In the genomic region with DNA sequence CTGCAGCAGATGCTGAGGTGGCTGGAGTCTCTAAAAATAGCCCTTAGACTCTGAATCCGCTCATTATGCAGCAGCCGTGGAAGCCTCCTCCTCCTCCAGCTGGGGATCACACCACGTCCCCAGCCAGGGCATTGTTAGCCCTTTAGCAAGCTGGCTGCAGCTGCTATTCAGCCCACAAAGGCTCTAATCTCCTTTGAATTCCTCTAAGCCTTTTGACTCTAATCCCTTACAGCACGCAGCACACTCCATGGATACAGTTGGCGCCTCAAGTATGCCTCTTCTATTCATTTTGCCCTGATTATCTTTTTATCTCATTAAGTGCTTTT, we compare ENCODE assay signal across 9 mouse cellular contexts.
A peak's percentile ranks its signal among the peaks of the same experiment; 100 is the strongest.
DNase-seq lines count a peak whose midpoint lies in the region; ATAC-seq lines count a peak whose summit lies in the region.
"Had no signal": no experiment of that assay in that cellular context is flagged by ENCODE, and none has a peak within 500 bp of the region (broad histone marks: within the 10 kb centered on the region; RNA-seq: fewer than 3 reads in every experiment).

No protein-coding gene starts in this region.

- intact Hi-C loops in heart, postnatal 14 days (cut with DNase I): no loop called here

- H3K4me1 ChIP-seq in heart, embryonic 10.5 days: peaks cover 27% of the 10 kb centered on the region
- H3K4me1 ChIP-seq in limb, embryonic 13.5 days: peaks cover 7% of the 10 kb centered on the region

- H3K36me3 ChIP-seq in heart, embryonic 10.5 days: no peaks in the 10 kb centered on the region
- no peaks in the 10 kb centered on the region for H3K36me3 ChIP-seq in limb, embryonic 13.5 days
- H3K36me3 ChIP-seq: liver, embryonic 13.5 days had no signal

- H3K27me3 ChIP-seq in heart, embryonic 10.5 days (ENCODE audit: insufficient read depth, poor library complexity, severe bottlenecking): no peaks in the 10 kb centered on the region
- H3K27me3 ChIP-seq in limb, embryonic 13.5 days: no peaks in the 10 kb centered on the region
- H3K27me3 ChIP-seq: liver, embryonic 13.5 days had no signal

- no peak overlapping the region for H3K4me2 ChIP-seq in limb, embryonic 13.5 days (replicated peaks)
- H3K4me2 ChIP-seq: liver, embryonic 13.5 days had no signal

- H3K9me3 ChIP-seq in heart, embryonic 10.5 days: no peaks in the 10 kb centered on the region
- H3K9me3 ChIP-seq in limb, embryonic 13.5 days: no peaks in the 10 kb centered on the region; the same call in 1 of the 2 replicates
- H3K9me3 ChIP-seq: liver, embryonic 13.5 days had no signal

- no peak overlapping the region for H3K4me3 ChIP-seq in heart, embryonic 10.5 days
- H3K4me3 ChIP-seq in limb, embryonic 13.5 days: no peak overlapping the region
- H3K4me3 ChIP-seq: liver, embryonic 13.5 days had no signal

- H3K27ac ChIP-seq in heart, embryonic 10.5 days: no peak overlapping the region
- no peak overlapping the region for H3K27ac ChIP-seq in limb, embryonic 13.5 days
- H3K27ac ChIP-seq: liver, embryonic 13.5 days had no signal

- WGBS in heart, embryonic 10.5 days: 13% methylated on average over 5 of the region's 5 CpGs
- 18% methylated on average over 5 of the region's 5 CpGs for WGBS in limb, embryonic 13.5 days

- no peak overlapping the region for H3K9ac ChIP-seq in limb, embryonic 13.5 days
- H3K9ac ChIP-seq: liver, embryonic 13.5 days had no signal

- peak; percentile 95 for DNase-seq in heart, adult 11 months
- no peak for DNase-seq in heart, embryonic 10.5 days (ENCODE audit: low spot score)
- peak; percentile 91 for DNase-seq in embryo, embryonic 10 days (ENCODE audit: low spot score)
- DNase-seq in heart, postnatal 14 days: peak; percentile 49 to 55
- DNase-seq in testis, postnatal 10 days (ENCODE audit: low spot score): peak; percentile 63
- no peak for DNase-seq in adipocyte (ENCODE audit: low spot score)
- DNase-seq in gastrocnemius, postnatal 10 days: no peak
- DNase-seq: liver, embryonic 13.5 days had no signal

- ATAC-seq in limb, embryonic 13.5 days (ENCODE audit: low FRiP score, low read depth): peak; percentile 76

Comparison
In these comparisons a context has a peak if more than half of its experiments do, and no peak if none do; other contexts are left out.
1. DNase-seq: peak in heart, adult 11 months (single experiment), embryo, embryonic 10 days (single experiment), heart, postnatal 14 days (2 of 2) and testis, postnatal 10 days (single experiment); none in heart, embryonic 10.5 days (single experiment), adipocyte (single experiment) and gastrocnemius, postnatal 10 days (single experiment).